Mouse (Mus musculus) left cerebral cortex, postnatal 4 days (tissue): ENCODE data around the gene Yy1. TPM values are rescaled to one million over a fixed set of nuclear protein-coding genes. Genes with fewer than 3 reads are reported as not detected.

ENCODE experiments used
- DNase-seq: peaks from one replicate; pipeline ENCODE4 v3.0.0-alpha.2; 2022
- intact Hi-C: fragments of 180-260 bp; cut with DNase I; formaldehyde crosslinking; loops from one replicate; pipeline ENCODE4 v1.15.1; 2025
- total RNA-seq, 2 experiments: library from RNA; stranded (reverse); gene quantifications; 2 replicates each; pipeline ENCODE4 v1.2.3; 2021

The Yy1 gene
- total RNA-seq, 2 experiments from 2014 or later: 53.1 to 55.5 TPM

DNA sequence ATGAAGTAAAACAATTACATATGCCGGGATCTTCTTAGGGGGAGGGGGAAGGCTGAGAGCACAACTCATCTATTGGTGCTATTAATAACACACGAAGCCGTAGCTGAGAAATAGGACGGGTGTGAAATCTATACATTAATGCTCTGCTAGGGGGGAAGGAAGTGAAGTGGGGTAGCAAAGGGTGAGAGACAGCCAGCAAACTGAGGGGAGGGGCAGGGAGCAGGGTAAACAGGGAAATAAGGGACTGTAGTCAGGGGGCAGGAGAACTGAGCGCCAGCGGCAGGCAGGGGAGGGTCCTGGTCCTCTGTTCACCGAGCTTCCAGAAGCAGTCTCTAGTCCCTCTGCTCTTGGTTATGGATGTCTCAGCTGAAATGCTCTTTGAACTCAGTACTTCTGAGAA lies 25.9 kb upstream of the Yy1 start:
- no peak for DNase-seq
- intact Hi-C loops: no loop called here

DNA sequence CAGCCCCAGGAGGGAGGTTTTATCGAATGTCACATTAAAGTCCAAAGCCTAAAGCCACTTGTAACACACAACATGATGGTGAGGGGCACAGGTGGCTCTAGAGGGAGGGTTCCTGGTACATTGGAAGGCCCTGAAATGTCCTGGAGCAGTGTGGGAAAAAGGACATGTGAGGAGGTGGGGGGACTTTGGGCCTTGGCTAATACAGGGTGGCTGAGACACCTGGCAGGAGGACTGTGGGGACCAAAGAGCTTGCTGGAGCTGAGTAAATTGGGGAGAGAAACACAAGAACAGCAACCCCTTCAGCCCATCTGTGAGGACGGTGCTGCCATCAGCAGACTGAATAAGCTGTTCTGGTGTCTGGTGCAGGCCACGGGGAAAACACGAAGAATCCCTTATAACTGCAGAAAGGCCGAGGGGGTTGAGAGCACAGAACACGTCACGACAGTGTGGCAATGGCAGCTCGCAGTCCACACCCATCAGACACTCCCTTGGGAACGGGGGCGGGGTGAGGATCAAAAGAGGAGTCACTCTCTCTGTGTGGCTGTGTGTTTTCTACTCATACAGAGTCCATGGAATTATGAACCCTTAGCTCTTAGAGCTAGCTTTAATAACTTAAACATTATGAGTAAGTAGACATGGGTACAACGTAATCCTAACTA lies 24.4 kb upstream of the Yy1 start:
- DNase-seq: no peak
- intact Hi-C loops: no loop called here

DNA sequence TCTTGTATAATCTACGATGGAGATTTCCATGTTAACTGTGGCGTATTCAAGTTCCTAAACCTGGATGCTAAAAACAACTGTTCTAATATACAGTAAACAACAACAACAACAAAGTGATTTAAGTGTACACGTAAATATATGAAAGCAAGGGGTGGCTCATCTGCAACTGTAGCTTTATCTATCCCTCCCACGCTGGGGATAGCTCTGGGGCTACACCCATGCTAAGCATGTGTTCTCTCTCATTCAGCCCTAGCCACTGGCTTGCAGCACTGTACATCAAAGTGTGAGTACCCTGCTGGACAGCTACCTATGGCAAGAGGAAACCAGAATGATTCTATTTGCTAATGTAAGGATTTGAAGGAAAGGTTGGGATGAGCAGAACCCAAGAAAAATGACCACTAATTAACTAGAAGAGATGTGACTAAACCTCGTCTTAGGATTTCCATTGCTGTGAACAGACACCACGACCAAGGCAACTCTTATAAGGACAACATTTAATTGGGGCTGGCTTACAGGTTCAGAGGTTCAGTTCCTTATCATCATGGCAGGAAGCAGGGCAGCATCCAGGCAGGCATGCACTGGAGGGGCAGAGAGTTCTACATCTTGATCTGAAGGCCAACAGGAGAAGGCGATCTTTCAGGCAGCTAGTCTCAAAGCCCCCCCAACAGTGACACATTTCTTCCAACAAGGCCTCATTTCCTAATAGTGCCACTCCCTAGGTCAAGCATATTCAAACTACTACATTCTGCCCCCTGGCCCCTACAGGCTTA lies 12.5 kb upstream of the Yy1 start:
- intact Hi-C loops: no loop called here

DNA sequence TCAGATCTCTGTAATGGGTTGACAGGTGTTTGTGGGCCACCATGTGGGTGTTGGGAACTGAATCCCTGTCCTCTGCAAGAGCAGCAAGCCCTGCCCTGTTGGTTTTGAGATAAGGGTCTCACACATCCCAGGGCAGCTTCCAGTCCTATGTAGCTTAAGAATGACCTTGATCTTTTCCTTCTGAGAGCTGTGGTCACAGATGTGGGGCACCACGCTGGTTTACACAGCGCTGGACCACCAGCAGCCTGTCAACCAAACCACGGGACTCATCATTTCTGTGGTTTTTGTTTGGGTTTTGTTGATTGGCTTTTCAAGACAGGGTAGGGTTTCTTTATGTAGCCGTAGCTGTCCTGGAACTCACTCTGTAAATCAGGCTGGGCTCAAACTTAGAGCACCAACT lies 7.6 kb upstream of the Yy1 start:
- DNase-seq: no peak
- intact Hi-C loops: no loop called here

More for the DNA sequence above, 12.5 kb upstream of the Yy1 start:
- DNase-seq: no peak

DNA sequence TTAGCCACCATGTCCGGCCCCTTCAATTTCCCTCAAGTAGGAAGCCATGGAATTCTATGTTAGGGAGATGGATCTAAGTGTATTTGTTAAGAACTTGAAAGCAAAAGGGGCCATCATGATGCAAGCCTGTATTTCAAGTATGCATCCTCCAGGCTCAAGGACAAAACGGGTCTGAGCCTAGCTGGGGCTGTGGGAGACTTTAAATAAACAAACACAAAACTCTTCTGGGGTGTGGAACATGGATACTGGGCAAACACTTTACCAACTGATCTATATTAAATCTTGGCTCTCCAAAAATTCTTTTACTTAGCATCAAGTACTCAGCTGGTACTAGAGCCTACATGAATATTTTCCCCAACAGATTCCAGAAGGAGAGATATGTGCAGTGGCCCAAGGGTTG lies 5.4 kb upstream of the Yy1 start:
- no peak for DNase-seq
- intact Hi-C loops: no loop called here

DNA sequence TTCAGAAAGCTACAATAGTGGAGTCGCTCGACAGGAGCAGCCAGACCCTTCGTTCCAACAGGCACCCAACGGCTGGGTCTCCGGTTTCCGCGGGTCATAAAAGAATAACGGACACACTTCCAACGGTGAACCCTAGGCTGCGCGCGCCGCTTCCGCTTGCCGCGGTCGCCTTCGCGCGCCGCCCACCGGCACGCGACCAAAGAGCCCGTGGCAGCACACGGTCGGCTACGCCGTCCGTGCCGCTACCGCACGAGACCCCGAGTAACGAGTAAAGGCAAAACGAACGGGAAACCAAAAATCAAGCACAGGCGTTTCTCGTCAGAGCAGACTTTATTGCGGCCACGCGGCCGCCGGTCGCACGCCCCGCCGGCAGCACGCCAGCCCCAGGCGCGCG lies 624 bp upstream of the Yy1 start:
- intact Hi-C loops: no loop called here

DNA sequence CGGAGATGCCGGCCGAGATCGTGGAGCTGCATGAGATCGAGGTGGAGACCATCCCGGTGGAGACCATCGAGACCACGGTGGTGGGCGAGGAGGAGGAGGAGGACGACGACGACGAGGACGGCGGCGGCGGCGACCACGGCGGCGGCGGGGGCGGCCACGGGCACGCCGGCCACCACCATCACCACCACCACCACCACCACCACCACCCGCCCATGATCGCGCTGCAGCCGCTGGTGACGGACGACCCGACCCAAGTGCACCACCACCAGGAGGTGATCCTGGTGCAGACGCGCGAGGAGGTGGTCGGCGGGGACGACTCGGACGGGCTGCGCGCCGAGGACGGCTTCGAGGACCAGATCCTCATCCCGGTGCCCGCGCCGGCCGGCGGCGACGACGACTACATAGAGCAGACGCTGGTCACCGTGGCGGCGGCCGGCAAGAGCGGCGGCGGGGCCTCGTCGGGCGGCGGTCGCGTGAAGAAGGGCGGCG lies 724 bp downstream of the Yy1 start:
- DNase-seq: peak; percentile 37
- intact Hi-C loops: no loop called here

More for the DNA sequence above, 624 bp upstream of the Yy1 start:
- peak; percentile 85 for DNase-seq

DNA sequence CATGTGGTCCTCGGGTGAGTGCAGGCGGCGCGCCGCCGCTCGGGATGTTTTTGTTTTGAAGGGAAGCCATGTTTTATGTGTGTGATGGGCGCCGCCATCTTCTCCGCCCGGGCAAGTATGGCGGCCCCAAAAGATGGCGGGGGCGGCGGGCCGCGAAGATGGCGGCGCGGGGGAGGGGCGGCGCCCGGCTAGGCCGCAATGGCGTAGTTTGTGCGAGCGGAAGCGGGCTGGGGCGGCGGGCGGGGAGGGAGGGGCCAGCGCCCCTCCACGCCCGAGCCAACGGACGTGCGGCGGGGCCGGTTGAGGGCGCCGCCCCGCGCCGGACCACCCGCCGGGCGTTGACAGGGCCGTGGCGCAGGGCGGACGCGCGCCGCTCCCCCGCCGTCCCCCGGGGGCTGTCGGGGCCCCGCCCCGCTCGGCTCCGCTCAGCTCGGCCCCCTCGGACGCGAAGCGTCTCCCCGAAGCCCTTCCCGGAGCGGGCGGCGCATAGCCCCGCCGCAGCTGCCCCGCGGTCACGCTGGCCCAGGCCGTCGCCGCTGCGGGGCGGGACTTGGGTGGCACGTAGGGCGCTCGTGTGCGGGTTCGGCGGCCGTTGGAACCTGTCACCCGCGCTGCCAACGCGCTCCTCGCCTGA lies 1.4 kb downstream of the Yy1 start:
- intact Hi-C loops: no loop called here

DNA sequence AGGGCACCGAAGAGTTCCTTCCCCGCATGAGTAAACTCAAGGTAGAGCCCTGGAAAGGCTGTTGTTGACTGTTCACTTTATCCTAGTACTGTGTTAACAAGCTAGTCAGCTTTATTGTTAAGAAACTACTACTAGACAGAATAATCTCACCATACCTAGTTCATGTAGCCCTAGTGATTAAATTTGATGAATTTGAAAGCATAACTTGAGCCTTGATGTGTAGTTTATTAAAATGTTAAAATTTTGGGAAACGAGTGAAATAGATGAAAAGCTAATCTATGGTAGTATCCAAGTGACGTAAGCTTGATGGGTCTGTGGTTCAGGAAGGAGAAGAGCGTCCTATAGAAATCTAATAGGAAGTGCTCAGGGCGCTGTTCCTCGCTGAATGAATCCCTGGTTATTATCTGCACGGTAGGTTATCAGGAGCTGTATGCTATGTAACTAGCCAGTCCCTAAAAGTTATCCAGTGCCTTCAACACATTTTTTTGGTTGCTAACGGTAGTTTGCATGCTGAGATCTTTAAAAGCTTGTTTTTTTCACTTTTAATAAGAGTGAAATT lies 2.3 kb downstream of the Yy1 start:
- intact Hi-C loops: no loop called here
- no peak for DNase-seq

More for the DNA sequence above, 1.4 kb downstream of the Yy1 start:
- DNase-seq: peak; percentile 87

DNA sequence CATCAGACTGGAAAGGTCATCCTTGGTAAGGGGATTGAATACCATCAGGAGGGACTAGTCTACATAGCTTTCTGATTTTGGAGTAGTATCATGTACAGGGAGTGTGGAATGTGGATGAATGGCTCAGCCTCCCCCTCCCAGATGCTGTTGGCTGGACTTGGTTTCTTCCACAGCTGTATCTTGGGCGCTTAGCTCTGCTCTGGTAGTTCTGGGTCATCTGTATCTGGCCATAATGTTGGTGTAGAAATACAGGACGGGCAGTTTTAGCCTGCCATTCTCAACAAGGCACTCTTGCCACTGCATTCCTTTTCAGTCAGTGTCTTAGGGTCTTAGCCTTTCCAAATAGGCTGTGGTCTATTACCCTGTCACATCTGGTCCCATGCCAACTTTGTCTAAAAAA lies 8.8 kb downstream of the Yy1 start:
- no peak for DNase-seq
- intact Hi-C loops: no loop called here

DNA sequence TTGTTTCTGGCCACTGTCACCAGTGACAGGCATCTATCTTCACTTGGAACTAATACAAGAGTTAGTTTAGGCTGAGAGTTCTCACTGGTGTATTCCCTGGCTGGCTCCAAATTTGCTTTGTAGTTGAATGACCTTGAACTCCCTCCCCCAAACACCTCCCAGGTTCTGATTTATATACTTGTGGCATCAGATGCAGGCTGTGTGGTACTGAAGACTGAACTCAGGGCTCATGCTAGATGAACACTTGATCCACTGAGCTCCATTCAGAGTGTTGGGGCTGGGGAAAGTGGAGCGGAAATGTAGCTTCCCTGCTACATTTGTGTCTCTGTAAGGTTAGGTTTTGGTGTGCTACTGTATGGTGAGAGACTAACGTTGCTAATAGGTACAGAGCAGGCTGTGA lies 11.6 kb downstream of the Yy1 start:
- DNase-seq: no peak
- intact Hi-C loops: no loop called here

DNA sequence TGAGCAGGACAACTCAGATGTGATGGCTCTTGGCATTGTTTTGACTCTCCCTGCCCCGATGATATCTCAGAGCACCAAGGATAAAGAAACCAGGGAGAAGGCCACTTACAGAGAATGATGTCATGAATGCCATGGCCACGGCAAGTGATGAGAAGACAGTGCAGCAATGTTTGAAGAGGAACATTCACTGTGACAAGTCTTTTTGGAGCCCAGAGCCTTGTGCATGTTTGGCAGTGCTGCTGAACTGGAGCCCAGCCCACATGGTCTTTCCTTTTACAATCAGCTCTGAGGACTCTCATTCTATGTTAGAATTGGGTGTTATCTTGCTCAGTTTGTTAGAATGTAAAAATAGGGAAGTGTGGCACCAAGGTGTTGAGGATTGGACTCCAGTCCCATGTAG lies 15.7 kb downstream of the Yy1 start:
- DNase-seq: no peak
- intact Hi-C loops: no loop called here

DNA sequence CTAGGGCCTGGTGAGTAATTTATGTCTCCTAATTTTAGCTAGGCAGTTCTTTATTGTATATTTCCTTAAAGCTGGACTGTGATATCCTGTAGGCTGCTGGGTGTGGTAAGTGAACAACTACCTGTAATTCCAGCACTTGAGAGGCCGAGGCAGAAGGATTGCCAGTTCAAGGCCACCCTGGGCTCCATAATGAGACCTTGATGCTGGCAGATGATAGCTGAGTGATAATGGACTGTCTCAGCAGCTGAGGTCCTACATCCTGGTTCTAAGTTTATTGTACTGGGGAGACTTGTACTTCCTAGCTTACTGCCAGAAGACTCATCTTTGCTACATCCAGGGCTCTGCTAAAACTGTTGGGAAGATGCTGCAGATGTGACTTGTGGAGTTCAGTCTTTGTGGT lies 17.0 kb downstream of the Yy1 start:
- DNase-seq: no peak
- intact Hi-C loops: no loop called here

DNA sequence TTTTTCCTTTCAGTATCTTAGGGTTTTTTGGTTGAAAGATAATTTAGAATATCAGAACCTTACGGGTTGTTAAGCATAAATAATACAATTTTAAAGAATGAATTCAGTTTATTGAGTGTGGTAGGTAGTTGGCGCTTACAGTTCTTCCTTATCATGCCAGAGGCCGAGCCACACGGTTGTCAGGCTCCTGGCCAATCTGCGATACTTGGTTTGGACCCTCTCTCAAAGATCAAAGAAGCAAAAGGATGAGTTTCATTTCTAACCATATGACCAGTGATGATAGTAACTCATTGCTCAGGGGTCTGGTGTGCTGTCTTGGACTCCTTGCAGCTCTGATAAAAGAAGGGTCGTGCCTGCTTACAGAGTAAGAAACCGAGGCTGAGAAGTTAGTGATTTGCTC lies 17.5 kb downstream of the Yy1 start:
- intact Hi-C loops: no loop called here
- no peak for DNase-seq

DNA sequence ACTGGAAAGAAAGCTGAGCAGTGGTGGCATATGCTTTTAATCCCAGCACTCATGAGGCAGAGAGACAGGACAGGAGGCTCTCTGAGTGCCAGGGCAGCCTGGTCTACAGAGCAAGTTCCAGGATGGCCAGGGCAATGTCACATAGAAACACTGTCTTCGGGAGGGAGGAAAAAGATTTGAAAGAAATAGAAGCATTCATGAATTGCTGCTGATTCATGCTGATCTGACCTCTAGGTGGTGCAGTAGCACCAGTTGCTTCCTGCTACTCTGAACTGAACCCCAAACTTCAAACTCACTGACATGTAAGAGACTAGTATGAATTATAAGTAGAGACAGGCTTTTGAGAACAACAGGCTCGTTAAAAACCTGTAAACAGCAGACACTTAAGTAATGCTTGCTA lies 18.4 kb downstream of the Yy1 start:
- intact Hi-C loops: no loop called here
- DNase-seq: no peak

DNA sequence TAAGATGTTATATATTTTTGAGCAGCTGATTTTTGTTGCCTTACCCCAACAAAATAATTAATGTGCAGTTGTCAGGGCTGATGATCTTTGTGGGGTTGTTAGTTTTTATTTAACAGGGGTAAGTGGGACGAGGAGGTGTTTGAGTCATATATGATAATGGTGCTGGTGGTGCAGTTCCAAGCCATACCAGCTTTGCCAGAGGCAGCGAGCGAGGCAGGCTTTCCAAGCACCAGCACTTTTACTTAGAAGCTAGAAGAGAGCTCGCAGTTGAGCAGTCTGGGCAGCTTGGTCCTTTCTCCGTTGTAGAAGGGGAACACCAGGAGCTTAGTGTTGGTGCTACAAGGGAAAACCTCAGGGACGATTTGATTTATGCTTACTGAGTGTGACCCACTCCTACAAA lies 19.7 kb downstream of the Yy1 start:
- intact Hi-C loops: no loop called here
- no peak for DNase-seq

DNA sequence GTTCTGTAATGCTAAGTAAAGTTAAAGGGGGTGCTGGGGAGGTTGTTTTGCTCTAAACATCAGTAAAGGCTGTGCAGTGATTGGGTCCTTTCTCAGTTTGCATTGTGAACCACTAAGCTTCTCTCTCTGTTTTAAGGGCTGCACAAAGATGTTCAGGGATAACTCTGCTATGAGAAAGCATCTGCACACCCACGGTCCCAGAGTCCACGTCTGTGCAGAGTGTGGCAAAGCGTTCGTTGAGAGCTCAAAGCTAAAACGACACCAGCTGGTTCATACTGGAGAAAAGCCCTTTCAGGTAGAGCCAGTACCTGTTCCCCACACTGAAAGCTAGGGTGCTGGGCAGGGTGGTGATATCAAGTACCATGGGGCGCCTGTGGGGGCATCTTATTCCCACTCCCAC lies 21.7 kb downstream of the Yy1 start:
- intact Hi-C loops: no loop called here
- DNase-seq: no peak

DNA sequence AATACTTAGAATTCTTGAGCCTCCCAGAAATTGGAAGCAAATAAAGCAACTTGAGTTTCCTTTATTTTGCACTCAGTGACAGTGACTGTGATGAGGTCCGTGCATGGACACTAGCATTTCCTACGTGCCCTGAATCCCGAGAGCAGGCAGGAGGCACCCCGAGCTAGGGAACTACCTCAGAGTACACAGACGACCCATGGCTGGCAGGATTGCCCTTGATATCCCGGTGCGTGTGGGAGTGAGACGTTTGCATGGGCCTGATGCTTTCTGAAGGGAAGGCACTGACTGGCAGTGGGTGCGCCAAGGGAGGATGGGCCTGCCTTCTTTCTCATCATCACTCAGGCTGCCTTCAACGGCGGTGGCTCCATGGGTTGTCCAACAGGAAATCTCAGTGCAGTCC lies 23.8 kb downstream of the Yy1 start:
- no peak for DNase-seq
- intact Hi-C loops: no loop called here

DNA sequence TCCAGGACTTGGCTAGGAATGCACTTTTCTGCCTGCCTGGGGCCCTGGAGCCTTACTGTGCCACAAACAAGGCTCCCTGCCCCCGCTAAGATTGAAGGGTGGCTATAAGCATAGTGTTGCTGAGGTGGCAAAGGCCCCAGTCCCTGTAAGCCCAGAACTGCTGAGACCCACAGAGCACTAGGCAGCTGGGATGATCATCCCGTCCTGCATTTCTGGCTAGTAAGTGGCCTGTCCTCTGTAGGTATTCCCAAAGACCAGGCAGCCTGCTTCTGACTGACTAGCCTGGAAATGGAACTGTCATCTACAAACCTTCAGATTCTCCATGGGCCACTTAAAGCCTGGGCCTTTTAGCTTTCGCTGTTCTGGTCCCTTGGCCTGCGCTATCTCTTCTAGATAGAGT lies 27.7 kb downstream of the Yy1 start:
- DNase-seq: no peak
- intact Hi-C loops: no loop called here

DNA sequence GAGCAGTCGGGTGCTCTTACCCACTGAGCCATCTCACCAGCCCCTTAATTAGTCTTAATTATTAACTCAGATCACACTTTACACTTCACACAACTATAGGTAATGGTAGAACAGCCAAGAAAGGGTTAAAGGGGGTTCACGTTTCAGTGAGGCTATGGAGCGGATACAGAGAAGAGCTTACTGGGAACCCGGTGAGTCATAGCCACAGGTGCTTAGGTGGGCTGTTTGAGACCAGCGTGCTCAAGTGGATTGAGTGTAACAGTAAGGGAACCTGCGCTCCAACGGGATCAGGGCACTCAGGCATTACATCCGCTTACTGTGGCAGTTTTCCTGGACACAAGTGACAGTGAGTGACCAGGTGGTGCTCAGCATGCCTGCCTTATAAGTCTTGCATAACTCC lies 30.3 kb downstream of the Yy1 start:
- no peak for DNase-seq
- intact Hi-C loops: no loop called here

DNA sequence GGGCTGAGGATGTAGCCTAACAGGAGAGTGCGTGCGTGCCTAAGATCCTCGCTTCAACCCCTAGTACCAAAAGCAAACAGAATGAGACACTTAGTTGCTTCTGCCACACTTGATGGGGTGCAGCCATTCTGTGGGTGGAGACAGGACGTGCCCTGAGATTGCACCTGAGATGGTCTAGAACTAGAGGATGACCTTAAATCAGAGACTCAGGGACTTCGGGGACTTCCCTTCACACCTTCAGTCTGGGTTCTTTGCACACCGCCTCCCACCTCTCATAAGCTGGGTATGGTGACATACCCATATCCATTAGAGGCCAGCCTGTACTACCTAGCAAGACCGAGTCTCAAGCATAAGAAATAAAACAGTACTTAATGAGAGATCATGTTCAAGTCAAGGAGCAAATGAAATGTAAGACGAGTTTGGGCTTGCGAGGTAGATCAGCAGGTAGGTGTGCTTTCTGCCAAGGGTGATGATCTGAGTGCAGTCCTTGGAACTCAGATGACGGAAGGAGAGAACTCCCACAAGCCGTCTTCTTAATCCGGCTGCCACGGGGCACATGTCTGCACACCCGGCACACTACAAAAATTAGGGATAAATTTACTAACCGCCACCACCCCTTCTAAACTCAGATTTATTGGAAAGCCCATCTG lies 31.6 kb downstream of the Yy1 start:
- intact Hi-C loops: no loop called here
- no peak for DNase-seq
